Mouse (Mus musculus) heart, postnatal 10 days (tissue): ENCODE data around the gene Ticrr. TPM values are rescaled to one million over a fixed set of nuclear protein-coding genes. Genes with fewer than 3 reads are reported as not detected.

Experiments used
- DNase-seq, 2 experiments: peaks; one replicate each; pipeline ENCODE4 v3.0.0; 2021
- intact Hi-C: fragments of 180-260 bp; cut with DNase I; formaldehyde crosslinking; loops from one replicate; pipeline ENCODE4 v1.15.1; 2025
- total RNA-seq, 2 experiments: library from RNA; stranded (reverse); gene quantifications; 2 replicates each; pipeline ENCODE4 v1.2.3; 2021

The Ticrr gene
- total RNA-seq, 2 experiments from 2014 or later, result 2.0 TPM

GRCm38 (mm10) chr7:79670900-79671604, 11.1 kb downstream of the Ticrr start:
- intact Hi-C loops, result no loop called here
- no peak for DNase-seq

- intact Hi-C loops, result no loop called here
- DNase-seq, result no peak
Observed at GRCm38 (mm10) chr7:79679186-79679585, 19.2 kb downstream of the Ticrr start.

DNA sequence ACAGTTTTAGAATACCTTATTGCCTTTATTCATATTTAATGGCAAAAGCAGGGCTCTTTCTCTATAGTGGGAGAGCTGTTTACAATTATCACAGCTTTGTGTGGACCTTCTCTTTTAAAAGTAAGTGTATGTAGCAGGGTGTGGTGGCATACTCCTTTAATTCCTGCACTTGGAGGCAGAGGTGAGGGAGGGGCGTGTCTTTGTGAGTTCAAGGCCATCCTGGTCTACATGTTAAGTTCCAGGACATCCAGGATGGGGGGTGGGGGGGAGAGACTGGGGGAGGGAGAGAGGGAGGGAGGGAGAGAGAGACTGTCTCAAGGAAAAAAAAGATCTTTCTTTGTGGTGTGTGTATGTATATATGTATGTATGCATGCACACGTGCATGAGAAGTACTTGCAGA, 20.2 kb downstream of the Ticrr start:
- intact Hi-C loops, result no loop called here

DNA sequence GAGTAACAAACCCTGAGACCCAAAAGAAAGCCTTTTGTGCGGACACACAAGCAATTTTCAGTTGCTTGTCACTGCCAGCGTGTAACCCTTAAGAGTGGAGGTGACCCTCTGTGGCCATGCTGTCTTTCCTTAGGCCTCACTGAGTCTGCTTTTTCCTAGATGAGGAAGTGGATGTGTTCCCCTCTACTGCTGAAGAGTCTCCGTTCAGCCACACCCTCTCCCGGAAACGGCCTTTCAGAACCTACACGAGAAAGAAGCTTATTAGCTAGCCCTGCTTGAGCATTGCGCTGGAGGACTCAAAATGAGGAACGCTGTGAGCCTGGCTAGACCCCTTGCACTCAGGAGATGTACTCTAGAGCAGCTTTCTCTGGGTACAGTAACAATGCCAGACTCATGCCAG, 36.5 kb downstream of the Ticrr start:
- intact Hi-C loops, result no loop called here

More for the DNA sequence above, 20.2 kb downstream of the Ticrr start:
- DNase-seq, result no peak

GRCm38 (mm10) chr7:79702755-79703154, 42.8 kb downstream of the Ticrr start:
- intact Hi-C loops, result no loop called here

More for the DNA sequence above, 36.5 kb downstream of the Ticrr start:
- DNase-seq, result no peak

GRCm38 (mm10) chr7:79705210-79705609, 45.2 kb downstream of the Ticrr start:
- no peak for DNase-seq
- intact Hi-C loops, result no loop called here

More at GRCm38 (mm10) chr7:79702755-79703154, 42.8 kb downstream of the Ticrr start:
- no peak for DNase-seq

DNA sequence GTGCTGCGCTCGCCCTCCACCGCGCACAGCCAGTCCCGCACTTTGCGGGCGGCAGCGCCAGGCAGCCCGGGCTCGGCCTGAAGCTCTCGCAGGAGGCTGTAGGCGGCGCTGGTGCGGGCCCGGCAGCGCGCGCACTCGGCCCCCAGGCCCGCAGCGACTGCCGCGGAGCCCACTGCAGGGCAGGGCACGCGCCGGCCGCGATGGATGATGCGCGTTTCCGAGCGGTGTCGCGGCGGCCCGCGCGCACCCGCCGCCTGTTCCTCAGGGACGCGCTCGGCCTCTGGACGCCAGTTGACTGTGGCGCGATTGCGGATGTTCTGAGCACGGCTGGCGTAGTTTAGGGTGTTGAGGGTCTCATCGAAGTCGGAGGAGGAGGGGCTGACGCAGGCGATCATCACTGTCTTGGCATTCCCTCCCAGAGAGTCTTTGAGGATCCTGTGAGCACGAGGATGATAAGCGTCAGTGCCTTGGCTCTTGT, 50.2 kb downstream of the Ticrr start:
- peak; percentile 22 to 45 for DNase-seq
- intact Hi-C loops, result no loop called here

DNA sequence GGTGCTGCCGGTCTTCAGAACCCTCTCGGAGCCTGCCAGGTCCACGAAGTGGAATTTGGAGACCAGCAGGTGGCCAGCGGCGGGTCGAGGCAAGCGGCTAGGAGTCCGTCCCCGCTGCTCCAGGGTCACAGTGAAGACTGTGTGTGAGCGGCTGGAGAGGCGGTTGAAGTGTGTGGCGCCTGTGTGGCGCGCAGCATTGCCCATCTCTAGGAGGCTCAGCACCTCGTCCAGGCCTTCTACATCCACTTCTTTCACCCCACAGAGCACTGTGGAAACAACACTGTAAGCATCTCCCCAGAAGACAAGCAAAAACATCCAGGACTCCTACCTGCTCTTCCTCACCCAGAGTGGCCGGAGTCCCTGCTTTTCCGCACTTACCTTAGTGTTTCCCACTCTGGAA, 50.8 kb downstream of the Ticrr start:
- DNase-seq, result no peak
- intact Hi-C loops, result no loop called here

GRCm38 (mm10) chr7:79715187-79715981, 55.4 kb downstream of the Ticrr start, which contains the start of gene Kif7:
TSS of gene Kif7 (minus strand) at chr7:79715720.
- DNase-seq, result peak; percentile 85 to 86
- intact Hi-C loops, result no loop called here

DNA sequence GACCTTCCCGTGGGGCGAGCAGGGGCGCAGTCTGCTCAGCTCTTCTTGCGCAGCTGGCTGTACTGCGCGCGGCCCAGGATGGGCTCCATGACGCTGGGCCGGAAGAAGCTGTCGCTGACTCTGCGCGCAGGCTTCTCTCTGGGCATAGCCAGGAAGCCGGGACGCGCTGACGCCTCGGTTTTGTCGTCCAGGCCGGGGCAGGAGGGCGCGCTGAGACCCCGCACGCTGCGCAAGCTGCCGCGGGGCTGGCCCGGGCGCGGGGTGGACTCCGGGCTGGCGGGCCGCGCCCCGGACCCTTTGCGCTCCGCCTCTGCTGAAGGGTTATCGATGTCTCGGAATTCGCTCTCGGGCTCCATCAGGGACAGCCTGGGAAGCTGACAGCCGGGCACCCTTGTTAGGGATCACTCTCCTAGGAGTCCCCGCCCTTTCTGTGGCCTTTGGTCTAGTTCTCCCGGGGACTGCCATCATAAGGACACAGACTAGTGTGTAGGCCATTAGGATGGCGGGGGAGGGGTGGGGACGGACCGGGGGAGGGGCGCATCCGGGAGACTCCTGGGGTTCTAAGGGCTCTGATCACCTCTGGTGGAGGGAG, 61.5 kb downstream of the Ticrr start:
- intact Hi-C loops, result no loop called here

DNA sequence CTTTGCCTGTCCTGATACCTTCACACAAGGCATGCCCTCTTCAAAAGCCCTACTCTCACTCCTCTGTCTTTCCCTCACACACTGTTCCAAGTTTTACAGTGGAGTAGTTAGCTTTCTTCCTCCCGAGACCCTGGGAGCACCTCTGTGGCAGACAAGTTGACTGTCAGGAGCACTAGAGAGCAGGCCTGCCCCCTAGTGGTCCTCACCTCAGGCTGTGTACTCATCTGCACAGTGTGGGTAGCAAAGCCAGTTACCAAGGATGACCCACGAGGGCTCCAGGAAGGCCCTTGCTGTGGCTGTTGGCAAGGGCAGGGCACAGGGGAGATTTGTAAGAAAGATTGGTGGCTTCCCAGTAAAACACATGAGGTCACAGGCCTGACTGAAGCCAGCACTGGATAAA, 67.1 kb downstream of the Ticrr start:
- peak; percentile 68 to 78 for DNase-seq
- intact Hi-C loops, result loop anchor here (1.0 to 5.0 kb wide), 4 partner anchors 37 to 230 kb away; partner anchors contain the start of gene Ticrr

More for the DNA sequence above, 61.5 kb downstream of the Ticrr start:
- DNase-seq, result peak; percentile 77 to 81

- DNase-seq, result peak; percentile 75 to 78
- intact Hi-C loops, result loop anchor here (5.0 kb wide), 3 partner anchors 66 to 231 kb away; partner anchors contain the start of gene Ticrr
Observed at GRCm38 (mm10) chr7:79728219-79728618, 68.2 kb downstream of the Ticrr start.

- intact Hi-C loops, result loop anchor here (1.0 to 5.0 kb wide), 4 partner anchors 67 to 232 kb away; partner anchors contain the start of gene Ticrr
- peak; percentile 71 to 85 for DNase-seq
Observed at GRCm38 (mm10) chr7:79729169-79729568, 69.2 kb downstream of the Ticrr start.

DNA sequence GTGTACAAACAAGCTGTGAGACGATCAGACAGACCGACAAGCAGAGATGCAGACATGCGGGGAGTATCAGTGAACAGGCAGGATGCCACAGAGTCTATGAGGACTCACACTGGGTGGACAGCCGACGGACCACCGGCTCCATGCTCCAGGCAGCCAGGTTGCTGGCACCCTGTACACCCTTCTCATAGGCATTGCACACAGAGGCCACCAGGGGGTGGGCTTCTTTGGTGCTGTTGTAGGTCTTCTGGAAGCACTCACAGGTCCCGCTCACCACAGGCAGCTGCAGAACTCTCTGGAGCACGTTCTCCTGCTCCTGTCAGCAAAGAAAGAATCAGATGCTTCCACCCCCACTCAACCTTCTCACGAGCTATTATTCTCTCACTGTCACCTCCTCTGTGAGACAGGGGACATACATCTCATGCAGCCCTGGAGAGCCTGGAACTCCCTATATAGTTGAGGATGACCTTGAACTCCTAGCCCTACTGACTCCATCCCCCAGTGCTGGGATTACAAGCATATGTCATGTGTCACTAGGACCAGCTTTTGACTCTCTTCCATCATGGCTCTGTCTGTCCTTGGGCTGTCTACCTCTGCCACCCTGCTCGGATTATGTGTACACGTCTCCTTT, 69.9 kb downstream of the Ticrr start:
- intact Hi-C loops, result loop anchor here (1.0 to 5.0 kb wide), 4 partner anchors 68 to 233 kb away; partner anchors contain the start of gene Ticrr
- peak; percentile 20 to 39 for DNase-seq

- no peak for DNase-seq
- intact Hi-C loops, result no loop called here
Observed at GRCm38 (mm10) chr7:79731438-79731837, 71.4 kb downstream of the Ticrr start.

DNA sequence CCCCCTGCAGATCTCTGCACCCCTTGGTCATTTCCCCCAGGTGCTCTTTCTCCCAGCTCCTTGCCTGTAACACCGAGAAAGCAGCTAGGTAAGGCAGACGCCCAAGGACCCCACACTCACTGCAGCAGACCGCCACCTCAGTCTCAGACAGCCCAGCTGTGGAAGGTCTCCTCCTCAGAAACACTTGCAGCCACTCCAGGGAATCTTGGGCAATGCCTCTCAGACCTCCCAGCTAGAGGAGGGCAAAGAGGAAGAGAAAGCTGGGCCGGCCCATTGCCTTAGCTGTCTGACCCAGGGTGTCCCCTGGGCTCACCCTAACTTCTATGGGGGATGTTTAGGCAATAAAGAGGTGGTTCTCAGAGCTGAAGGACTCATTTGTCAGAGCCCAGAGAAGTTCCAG, 72.6 kb downstream of the Ticrr start, which contains the start of gene Plin1:
Plin1 (minus strand) TSS at position 282 of the 400 bp plus-strand sequence.
- no peak for DNase-seq
- intact Hi-C loops, result no loop called here

DNA sequence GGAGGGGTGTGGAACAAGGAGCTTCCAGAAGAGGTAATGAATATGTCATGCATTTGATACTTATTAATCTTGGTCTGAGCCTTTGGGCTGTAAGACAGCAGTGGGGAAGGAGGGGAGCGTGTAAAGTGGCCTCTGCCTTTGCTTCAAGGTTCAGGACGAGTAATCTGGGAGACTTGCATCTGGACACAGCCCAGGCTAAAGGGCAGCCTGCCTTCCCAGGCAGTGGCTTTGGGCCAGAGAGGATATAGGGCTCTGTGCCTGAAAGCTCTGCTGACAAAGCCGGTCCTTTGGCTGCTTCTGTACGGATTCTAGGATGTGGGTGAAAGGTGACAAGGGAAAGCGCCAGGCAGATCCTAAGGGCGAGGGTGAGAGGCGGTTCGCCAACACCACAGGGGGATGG, 74.6 kb downstream of the Ticrr start:
- intact Hi-C loops, result no loop called here
- peak; percentile 79 to 83 for DNase-seq

DNA sequence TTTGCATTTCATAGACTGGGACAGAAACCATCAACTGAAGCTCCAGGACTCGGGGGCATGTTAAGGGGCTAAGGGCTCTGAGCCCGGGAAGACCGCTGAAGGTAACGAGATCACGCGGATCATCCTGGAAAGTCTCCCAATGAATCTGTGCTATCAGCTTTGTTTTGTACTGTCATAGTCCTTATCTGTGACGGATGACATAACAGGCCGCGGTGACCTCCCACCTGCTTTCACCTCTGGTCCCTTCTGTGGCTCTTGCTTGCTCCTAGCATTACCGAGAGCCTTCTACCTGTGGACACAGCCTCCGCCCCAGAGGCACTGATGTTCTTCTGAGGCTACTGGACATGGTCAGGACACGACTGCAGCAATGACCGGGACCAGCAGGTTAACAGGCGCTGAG, 76.5 kb downstream of the Ticrr start:
- DNase-seq, result no peak
- intact Hi-C loops, result no loop called here

- intact Hi-C loops, result no loop called here
- no peak for DNase-seq
Observed at GRCm38 (mm10) chr7:79738913-79739312, 78.9 kb downstream of the Ticrr start.

GRCm38 (mm10) chr7:79740279-79740678, 80.3 kb downstream of the Ticrr start:
- intact Hi-C loops, result no loop called here
- no peak for DNase-seq
